Mouse (Mus musculus) megakaryocyte, embryonic 14.5 days (primary cell): Measurements from ENCODE around the gene Cox5b.

Experiments used
- FLI1 ChIP-seq: IDR thresholded peaks from 2 replicates; pipeline ENCODE4 v1.6.1; 2012; ENCODE audit warnings: low read length, inconsistent platforms, mixed read lengths
- GATA1 ChIP-seq: IDR thresholded peaks from 3 replicates; pipeline ENCODE4 v1.6.1; 2012; ENCODE audit warnings: mixed read lengths, low read length, inconsistent platforms, borderline replicate concordance

- no peak for TF ChIP-seq GATA1
- no peak for TF ChIP-seq FLI1
Measured at GRCm38 (mm10) chr1:36737300-36737699, 46.1 kb downstream of the Cox5b start.
